Comparison of ENCODE assay signal across 21 mouse cellular contexts in genomic region chr1:177645897-177646535, GRCm38 (mm10).
DNase-seq lines count a peak whose midpoint lies in the region; ATAC-seq and TF ChIP-seq lines count a peak whose summit lies in the region.
"Had no signal": no experiment of that assay in that cellular context is flagged by ENCODE, and none has a peak within 500 bp of the region (broad histone marks: within the 10 kb centered on the region; RNA-seq: fewer than 3 reads in every experiment).

No protein-coding gene starts in this region.

- ATAC-seq in embryonic facial prominence, embryonic 12.5 days (ENCODE audit: insufficient number of reproducible peaks, insufficient read depth, low FRiP score, low TSS enrichment), result 0 out of 2 replicates have a peak, but pooled peaks have one; percentile 31
- ATAC-seq in liver, embryonic 14.5 days (ENCODE audit: insufficient read depth), result 0 out of 2 replicates have a peak, but pooled peaks have one; percentile 15
- peak; percentile 85 for ATAC-seq in hindbrain, embryonic 16.5 days

- H3K4me1 ChIP-seq in embryonic facial prominence, embryonic 12.5 days, result peaks cover 6% of the 10 kb centered on the region; the same call in 1 of the 2 replicates
- peaks cover 27% of the 10 kb centered on the region for H3K4me1 ChIP-seq in embryonic facial prominence, embryonic 10.5 days
- no peaks in the 10 kb centered on the region for H3K4me1 ChIP-seq in liver, embryonic 14.5 days (replicated peaks; ENCODE audit: control insufficient read depth in 2 of 2, insufficient read depth in 2 of 2, low read length in 1 of 2)
- peaks cover 1% of the 10 kb centered on the region for H3K4me1 ChIP-seq in hindbrain, embryonic 16.5 days (ENCODE audit: control insufficient read depth, insufficient read depth, low read depth, low read length)

- intact Hi-C loops in left cerebral cortex, postnatal 14 days (cut with DNase I), result no loop called here

- H3K27ac ChIP-seq in embryonic facial prominence, embryonic 12.5 days, result no peak overlapping the region
- H3K27ac ChIP-seq in embryonic facial prominence, embryonic 10.5 days (replicated peaks), result no peak overlapping the region
- H3K27ac ChIP-seq in liver, embryonic 14.5 days, result no peak overlapping the region
- H3K27ac ChIP-seq in hindbrain, embryonic 16.5 days (ENCODE audit: low read depth, low read length), result no peak overlapping the region
- H3K27ac ChIP-seq: gastrocnemius, adult 2 months; limb, embryonic 13.5 days had no signal

- no peaks in the 10 kb centered on the region for H3K36me3 ChIP-seq in embryonic facial prominence, embryonic 12.5 days
- no peaks in the 10 kb centered on the region for H3K36me3 ChIP-seq in embryonic facial prominence, embryonic 10.5 days (replicated peaks)
- no peaks in the 10 kb centered on the region for H3K36me3 ChIP-seq in liver, embryonic 14.5 days (replicated peaks; ENCODE audit: control insufficient read depth, insufficient read depth, low read depth)
- no peaks in the 10 kb centered on the region for H3K36me3 ChIP-seq in hindbrain, embryonic 16.5 days (ENCODE audit: control insufficient read depth, insufficient read depth, low read length)
- H3K36me3 ChIP-seq: limb, embryonic 13.5 days had no signal

- no peaks in the 10 kb centered on the region for H3K27me3 ChIP-seq in embryonic facial prominence, embryonic 12.5 days
- no peaks in the 10 kb centered on the region for H3K27me3 ChIP-seq in embryonic facial prominence, embryonic 10.5 days (replicated peaks; ENCODE audit: low read depth, poor library complexity, severe bottlenecking)
- H3K27me3 ChIP-seq in liver, embryonic 14.5 days (ENCODE audit: control insufficient read depth, insufficient read depth, low read length), result no peaks in the 10 kb centered on the region
- H3K27me3 ChIP-seq in hindbrain, embryonic 16.5 days (replicated peaks; ENCODE audit: control insufficient read depth, insufficient read depth, low read length), result no peaks in the 10 kb centered on the region
- H3K27me3 ChIP-seq: limb, embryonic 13.5 days had no signal

- no peak overlapping the region for H3K9ac ChIP-seq in embryonic facial prominence, embryonic 12.5 days
- H3K9ac ChIP-seq in liver, embryonic 14.5 days (replicated peaks), result no peak overlapping the region
- H3K9ac ChIP-seq in hindbrain, embryonic 16.5 days (ENCODE audit: low read depth, low read length), result no peak overlapping the region
- H3K9ac ChIP-seq: limb, embryonic 13.5 days had no signal

- WGBS in embryonic facial prominence, embryonic 12.5 days, result 83% methylated on average over 5 of the region's 5 CpGs
- WGBS in embryonic facial prominence, embryonic 10.5 days, result 85% methylated on average over 5 of the region's 5 CpGs
- 65% methylated on average over 5 of the region's 5 CpGs for WGBS in liver, embryonic 14.5 days (ENCODE audit: insufficient replicate concordance)
- WGBS in hindbrain, embryonic 16.5 days, result 57% methylated on average over 5 of the region's 5 CpGs

- no peaks in the 10 kb centered on the region for H3K9me3 ChIP-seq in embryonic facial prominence, embryonic 12.5 days
- no peaks in the 10 kb centered on the region for H3K9me3 ChIP-seq in embryonic facial prominence, embryonic 10.5 days
- H3K9me3 ChIP-seq in liver, embryonic 14.5 days (ENCODE audit: control insufficient read depth, low read length), result no peaks in the 10 kb centered on the region
- no peaks in the 10 kb centered on the region for H3K9me3 ChIP-seq in hindbrain, embryonic 16.5 days (ENCODE audit: control insufficient read depth, low read length)
- H3K9me3 ChIP-seq: limb, embryonic 13.5 days had no signal

- TF ChIP-seq EP300 in liver, embryonic 14.5 days (IDR thresholded peaks at IDR 0.05; ENCODE audit: low read depth), result no peak

- no peak overlapping the region for H3K4me2 ChIP-seq in embryonic facial prominence, embryonic 12.5 days (replicated peaks)
- no peak overlapping the region for H3K4me2 ChIP-seq in liver, embryonic 14.5 days (ENCODE audit: low read depth)
- no peak overlapping the region for H3K4me2 ChIP-seq in hindbrain, embryonic 16.5 days (ENCODE audit: low read length)
- H3K4me2 ChIP-seq: heart, embryonic 11.5 days; limb, embryonic 13.5 days had no signal

- TF ChIP-seq CTCF in liver, embryonic 14.5 days (IDR thresholded peaks at IDR 0.05; ENCODE audit: low read depth), result no peak

- H3K4me3 ChIP-seq in embryonic facial prominence, embryonic 12.5 days, result no peak overlapping the region
- H3K4me3 ChIP-seq in embryonic facial prominence, embryonic 10.5 days, result no peak overlapping the region
- H3K4me3 ChIP-seq in liver, embryonic 14.5 days (ENCODE audit: insufficient read depth in 1 of 2, low read depth in 2 of 2, low read length in 2 of 2), result no peak overlapping the region
- no peak overlapping the region for H3K4me3 ChIP-seq in hindbrain, embryonic 16.5 days (ENCODE audit: low read length)
- H3K4me3 ChIP-seq: erythroblast, embryonic 14.5 days; gastrocnemius, adult 2 months; limb, embryonic 13.5 days had no signal

- DNase-seq in embryonic facial prominence, embryonic 10.5 days (ENCODE audit: low spot score), result no peak
- no peak for DNase-seq in liver, embryonic 14.5 days (ENCODE audit: low read depth in 3 of 3, low spot score in 3 of 3)
- no peak for DNase-seq in liver
- peak; percentile 59 to 68 for DNase-seq in cerebellum, postnatal 14 days
- DNase-seq in testis, postnatal 14 days (ENCODE audit: low spot score), result no peak
- DNase-seq in left cerebral cortex, postnatal 14 days (ENCODE audit: low spot score in 2 of 2), result no peak
- DNase-seq: adrenal gland, postnatal 10 days; B cell, adult 2 months; embryo, embryonic 11 days; gastrocnemius, adult 2 months; heart, postnatal 36 days; kidney, adult 18-20 months; kidney, postnatal 4 days; layer of hippocampus, postnatal 36 days; right cerebral cortex, postnatal 25 days; thymus, postnatal 14 days had no signal

Comparison
In these comparisons a context has a peak if more than half of its experiments do, and no peak if none do; other contexts are left out.
1. ATAC-seq: peak in every context shown above with its lines; median percentile 85 in hindbrain, embryonic 16.5 days; 31 in embryonic facial prominence, embryonic 12.5 days; 15 in liver, embryonic 14.5 days.
2. DNase-seq: peak in cerebellum, postnatal 14 days (2 of 2); none in embryonic facial prominence, embryonic 10.5 days (single experiment), liver, embryonic 14.5 days (0 of 3), liver (single experiment), testis, postnatal 14 days (single experiment) and left cerebral cortex, postnatal 14 days (0 of 2).